Mouse (Mus musculus): Measurements from ENCODE around the gene 6430531B16Rik. TPM values are rescaled to one million over a fixed set of nuclear protein-coding genes. Genes with fewer than 3 reads are reported as not detected.

The 6430531B16Rik gene
- polyA plus RNA-seq, 1 experiment: not detected

- Histone ChIP-seq H3K27ac (ENCODE audit: control insufficient read depth, insufficient read depth, low read depth, low read length, poor library complexity) (no peak overlapping the region; the same call in 1 of the 2 replicates), H3K4me1 (ENCODE audit: control insufficient read depth, insufficient read depth, low read length) (no peaks in the 10 kb centered on the region; the same call in 1 of the 2 replicates), H3K4me3 (replicated peaks; ENCODE audit: control insufficient read depth, low read depth, low read length) (peak overlapping the region; percentile 54)
- WGBS: 2% methylated on average over 16 of the region's 16 CpGs
- TF ChIP-seq CTCF (IDR thresholded peaks at IDR 0.05; ENCODE audit: control insufficient read depth, insufficient read depth, low read length): no peak
- TF ChIP-seq POLR2A (IDR thresholded peaks at IDR 0.05; ENCODE audit: borderline replicate concordance, control insufficient read depth, low read depth, low read length): no peak
Measured at GRCm38 (mm10) chr7:139951079-139951478, 27.5 kb downstream of the 6430531B16Rik start.

- peak overlapping the region; percentile 71 for H3K27ac ChIP-seq (ENCODE audit: control insufficient read depth, insufficient read depth, low read depth, low read length, poor library complexity)
- TF ChIP-seq CTCF (IDR thresholded peaks at IDR 0.05; ENCODE audit: control insufficient read depth, insufficient read depth, low read length) (no peak), POLR2A (IDR thresholded peaks at IDR 0.05; ENCODE audit: borderline replicate concordance, control insufficient read depth, low read depth, low read length) (no peak)
- peak overlapping the region; percentile 79 for H3K4me3 ChIP-seq (replicated peaks; ENCODE audit: control insufficient read depth, low read depth, low read length)
- H3K4me1 ChIP-seq (ENCODE audit: control insufficient read depth, insufficient read depth, low read length): no peaks in the 10 kb centered on the region; the same call in 1 of the 2 replicates
- under 1% methylated on average over 33 of the region's 33 CpGs for WGBS
Measured at GRCm38 (mm10) chr7:139950283-139950971, 28.1 kb downstream of the 6430531B16Rik start.

- WGBS: under 1% methylated on average over 15 of the region's 15 CpGs
- no peak overlapping the region for H3K27ac ChIP-seq (ENCODE audit: control insufficient read depth, insufficient read depth, low read depth, low read length, poor library complexity)
- peak overlapping the region; percentile 79 for H3K4me3 ChIP-seq (replicated peaks; ENCODE audit: control insufficient read depth, low read depth, low read length)
- H3K4me1 ChIP-seq (ENCODE audit: control insufficient read depth, insufficient read depth, low read length): no peaks in the 10 kb centered on the region; the same call in 1 of the 2 replicates
- TF ChIP-seq CTCF (IDR thresholded peaks at IDR 0.05; ENCODE audit: control insufficient read depth, insufficient read depth, low read length) (peak; percentile 46; the same call in 1 of the 2 replicates), POLR2A (IDR thresholded peaks at IDR 0.05; ENCODE audit: borderline replicate concordance, control insufficient read depth, low read depth, low read length) (no peak)
Measured at GRCm38 (mm10) chr7:139949893-139950282, 28.7 kb downstream of the 6430531B16Rik start.

GRCm38 (mm10) chr7:139946032-139946431 lies 32.5 kb downstream of the 6430531B16Rik start:
- 67% methylated on average over 5 of the region's 5 CpGs for WGBS
- Histone ChIP-seq H3K4me3 (replicated peaks; ENCODE audit: control insufficient read depth, low read depth, low read length) (no peak overlapping the region), H3K4me1 (ENCODE audit: control insufficient read depth, insufficient read depth, low read length) (no peaks in the 10 kb centered on the region; the same call in 1 of the 2 replicates), H3K27ac (ENCODE audit: control insufficient read depth, insufficient read depth, low read depth, low read length, poor library complexity) (no peak overlapping the region)
- TF ChIP-seq CTCF (IDR thresholded peaks at IDR 0.05; ENCODE audit: control insufficient read depth, insufficient read depth, low read length) (no peak), POLR2A (IDR thresholded peaks at IDR 0.05; ENCODE audit: borderline replicate concordance, control insufficient read depth, low read depth, low read length) (no peak)

- no peak overlapping the region for H3K4me3 ChIP-seq (replicated peaks; ENCODE audit: control insufficient read depth, low read depth, low read length)
- TF ChIP-seq POLR2A (IDR thresholded peaks at IDR 0.05; ENCODE audit: borderline replicate concordance, control insufficient read depth, low read depth, low read length) (no peak), CTCF (IDR thresholded peaks at IDR 0.05; ENCODE audit: control insufficient read depth, insufficient read depth, low read length) (no peak)
- no peaks in the 10 kb centered on the region; the same call in 1 of the 2 replicates for H3K4me1 ChIP-seq (ENCODE audit: control insufficient read depth, insufficient read depth, low read length)
- WGBS: 60% methylated on average over 5 of the region's 5 CpGs
- H3K27ac ChIP-seq (ENCODE audit: control insufficient read depth, insufficient read depth, low read depth, low read length, poor library complexity): no peak overlapping the region
Measured at GRCm38 (mm10) chr7:139945516-139945915, 33.0 kb downstream of the 6430531B16Rik start.

- Histone ChIP-seq H3K27ac (ENCODE audit: control insufficient read depth, insufficient read depth, low read depth, low read length, poor library complexity) (no peak overlapping the region), H3K4me1 (ENCODE audit: control insufficient read depth, insufficient read depth, low read length) (no peaks in the 10 kb centered on the region; the same call in 1 of the 2 replicates), H3K4me3 (replicated peaks; ENCODE audit: control insufficient read depth, low read depth, low read length) (no peak overlapping the region)
- TF ChIP-seq POLR2A (IDR thresholded peaks at IDR 0.05; ENCODE audit: borderline replicate concordance, control insufficient read depth, low read depth, low read length) (no peak), CTCF (IDR thresholded peaks at IDR 0.05; ENCODE audit: control insufficient read depth, insufficient read depth, low read length) (no peak)
- 9% methylated on average over 68 of the region's 68 CpGs for WGBS
Measured at GRCm38 (mm10) chr7:139944291-139945240, 34.0 kb downstream of the 6430531B16Rik start.

GRCm38 (mm10) chr7:139943674-139944281 lies 34.8 kb downstream of the 6430531B16Rik start, which contains the start of gene Utf1:
Gene Utf1 (plus strand): TSS chr7:139943789.
- H3K27ac ChIP-seq (ENCODE audit: control insufficient read depth, insufficient read depth, low read depth, low read length, poor library complexity): no peak within 1 kb of the TSS
- no peaks in the 10 kb centered on the region; the same call in 1 of the 2 replicates for H3K4me1 ChIP-seq (ENCODE audit: control insufficient read depth, insufficient read depth, low read length)
- no peak for TF ChIP-seq POLR2A (IDR thresholded peaks at IDR 0.05; ENCODE audit: borderline replicate concordance, control insufficient read depth, low read depth, low read length)
- no peak for TF ChIP-seq CTCF (IDR thresholded peaks at IDR 0.05; ENCODE audit: control insufficient read depth, insufficient read depth, low read length)
- WGBS: 1% methylated on average over 59 of the region's 59 CpGs
- H3K4me3 ChIP-seq (replicated peaks; ENCODE audit: control insufficient read depth, low read depth, low read length): no peak within 1 kb of the TSS
